Mouse (Mus musculus): ENCODE measurements at regions not wholly inside any gene's neighbourhood (a gene's known extent, or its start where the extent isn't known, plus 50 kb on each side); places are given as distances from the start of the nearest gene placed in this dataset.
"Not testable (repeated sequence)": the region's sequence is repeated elsewhere in the genome, so short reads cannot be mapped to it uniquely, and the experiment has no call there.

- no peak for DNase-seq (ENCODE audit: low spot score in 2 of 2)
Observed at GRCm38 (mm10) chr2:15273446-15273845, 218.6 kb upstream of the Nsun6 start.

GRCm38 (mm10) chr2:15260486-15261165 lies 205.8 kb upstream of the Nsun6 start:
- DNase-seq (ENCODE audit: low spot score in 2 of 2) = peak in 1 of 2 experiments; percentile 15

GRCm38 (mm10) chr2:15242276-15242675 lies 187.4 kb upstream of the Nsun6 start:
- DNase-seq (ENCODE audit: low spot score in 2 of 2) = not testable (repeated sequence)

GRCm38 (mm10) chr2:15221910-15222309 lies 167.0 kb upstream of the Nsun6 start:
- no peak for DNase-seq (ENCODE audit: low spot score in 2 of 2)

GRCm38 (mm10) chr2:15188091-15188490 lies 133.2 kb upstream of the Nsun6 start:
- no peak for DNase-seq (ENCODE audit: low spot score in 2 of 2)

- no peak for DNase-seq (ENCODE audit: low spot score in 2 of 2)
Observed at GRCm38 (mm10) chr2:15181000-15181399, 126.1 kb upstream of the Nsun6 start.

- no peak for DNase-seq (ENCODE audit: low spot score in 2 of 2)
Observed at GRCm38 (mm10) chr2:15166435-15167024, 111.7 kb upstream of the Nsun6 start.

- DNase-seq (ENCODE audit: low spot score in 2 of 2) = no peak
Observed at GRCm38 (mm10) chr2:15165830-15166229, 111.0 kb upstream of the Nsun6 start.

GRCm38 (mm10) chr2:15163732-15164418 lies 109.0 kb upstream of the Nsun6 start:
- DNase-seq (ENCODE audit: low spot score in 2 of 2) = no peak

- no peak for DNase-seq (ENCODE audit: low spot score in 2 of 2)
Observed at GRCm38 (mm10) chr2:15161831-15162230, 107.0 kb upstream of the Nsun6 start.

- DNase-seq (ENCODE audit: low spot score in 2 of 2) = no peak
Observed at GRCm38 (mm10) chr2:15157622-15158021, 102.8 kb upstream of the Nsun6 start.

GRCm38 (mm10) chr2:15150823-15151222 lies 96.0 kb upstream of the Nsun6 start:
- DNase-seq (ENCODE audit: low spot score in 2 of 2) = no peak

- DNase-seq (ENCODE audit: low spot score in 2 of 2) = no peak
Observed at GRCm38 (mm10) chr2:15148381-15148780, 93.5 kb upstream of the Nsun6 start.

- DNase-seq (ENCODE audit: low spot score in 2 of 2) = no peak
Observed at GRCm38 (mm10) chr2:15146986-15147385, 92.1 kb upstream of the Nsun6 start.

GRCm38 (mm10) chr2:15146414-15146813 lies 91.5 kb upstream of the Nsun6 start:
- DNase-seq (ENCODE audit: low spot score in 2 of 2) = no peak

GRCm38 (mm10) chr2:15144781-15145180 lies 89.9 kb upstream of the Nsun6 start:
- DNase-seq (ENCODE audit: low spot score in 2 of 2) = no peak

- DNase-seq (ENCODE audit: low spot score in 2 of 2) = no peak
Observed at GRCm38 (mm10) chr2:15139877-15140276, 85.0 kb upstream of the Nsun6 start.

Data from layer of hippocampus, postnatal 14 days (tissue).